Comparison of ENCODE assay signal across 12 mouse cellular contexts in genomic region chr14:16605480-16605879, GRCm38 (mm10).
DNase-seq lines count a peak whose midpoint lies in the region; ATAC-seq and TF ChIP-seq lines count a peak whose summit lies in the region.
"Had no signal": no experiment of that assay in that cellular context is flagged by ENCODE, and none has a peak within 500 bp of the region (broad histone marks: within the 10 kb centered on the region; RNA-seq: fewer than 3 reads in every experiment).

No protein-coding gene starts in this region.

- TF ChIP-seq CTCF in kidney, postnatal 0 days (IDR thresholded peaks at IDR 0.05; ENCODE audit: low read depth), result 0 out of 2 replicates have a peak, but pooled peaks have one; percentile 24
- TF ChIP-seq CTCF in brain, embryonic 14.5 days (IDR thresholded peaks at IDR 0.05; ENCODE audit: borderline replicate concordance, extremely low read depth, insufficient read depth, insufficient read length), result 0 out of 2 replicates have a peak, but pooled peaks have one; percentile 20

- H3K36me3 ChIP-seq in kidney, postnatal 0 days (ENCODE audit: insufficient read depth, low read length), result no peaks in the 10 kb centered on the region
- H3K36me3 ChIP-seq in kidney, embryonic 15.5 days, result no peaks in the 10 kb centered on the region
- H3K36me3 ChIP-seq: limb, embryonic 12.5 days had no signal

- H3K27me3 ChIP-seq in kidney, postnatal 0 days (ENCODE audit: insufficient read depth, low read length), result no peaks in the 10 kb centered on the region
- H3K27me3 ChIP-seq in kidney, embryonic 15.5 days, result no peaks in the 10 kb centered on the region
- H3K27me3 ChIP-seq: limb, embryonic 12.5 days had no signal

- H3K4me3 ChIP-seq in kidney, postnatal 0 days (replicated peaks; ENCODE audit: low read depth, low read length), result no peak overlapping the region
- H3K4me3 ChIP-seq in kidney, embryonic 15.5 days (replicated peaks), result no peak overlapping the region
- H3K4me3 ChIP-seq: limb, embryonic 12.5 days had no signal

- H3K9ac ChIP-seq in kidney, postnatal 0 days (ENCODE audit: low read depth, low read length), result no peak overlapping the region
- no peak overlapping the region for H3K9ac ChIP-seq in kidney, embryonic 15.5 days
- H3K9ac ChIP-seq: limb, embryonic 12.5 days had no signal

- DNase-seq in kidney, postnatal 0 days (ENCODE audit: low spot score), result no peak
- peak; percentile 4 for DNase-seq in ES-CJ7 (ENCODE audit: low read depth, low spot score)
- DNase-seq in brain, embryonic 14.5 days (ENCODE audit: low read depth), result peak; percentile 35
- peak; percentile 48 for DNase-seq in embryo, embryonic 11 days
- DNase-seq in ovary, postnatal 36 days (ENCODE audit: low spot score), result no peak
- DNase-seq in kidney, adult 9 months, result no peak
- no peak for DNase-seq in right cerebral cortex, postnatal 14 days
- DNase-seq: kidney, adult 11 months; thymus, postnatal 4 days had no signal

- H3K4me2 ChIP-seq in kidney, postnatal 0 days (ENCODE audit: low read length), result no peak overlapping the region
- no peak overlapping the region for H3K4me2 ChIP-seq in kidney, embryonic 15.5 days
- H3K4me2 ChIP-seq: limb, embryonic 12.5 days had no signal

- H3K4me1 ChIP-seq in kidney, postnatal 0 days (replicated peaks; ENCODE audit: insufficient read depth, low read length), result no peaks in the 10 kb centered on the region
- peaks cover 25% of the 10 kb centered on the region for H3K4me1 ChIP-seq in kidney, embryonic 15.5 days

- ATAC-seq in kidney, postnatal 0 days (replicated peaks; ENCODE audit: low FRiP score, low read depth), result no peak
- ATAC-seq in kidney, embryonic 15.5 days (replicated peaks; ENCODE audit: low FRiP score), result no peak

- no peaks in the 10 kb centered on the region for H3K9me3 ChIP-seq in kidney, postnatal 0 days (replicated peaks; ENCODE audit: low read length)
- no peaks in the 10 kb centered on the region for H3K9me3 ChIP-seq in kidney, embryonic 15.5 days (replicated peaks)
- H3K9me3 ChIP-seq: limb, embryonic 12.5 days had no signal

- no peak for TF ChIP-seq POLR2A in brain, embryonic 14.5 days (IDR thresholded peaks at IDR 0.05; ENCODE audit: borderline replicate concordance, extremely low read depth, insufficient read depth, insufficient read length, poor library complexity, severe bottlenecking)

- no peak overlapping the region for H3K27ac ChIP-seq in kidney, postnatal 0 days
- H3K27ac ChIP-seq in kidney, embryonic 15.5 days, result no peak overlapping the region
- H3K27ac ChIP-seq: limb, embryonic 12.5 days; macrophage had no signal

Comparison
In these comparisons a context has a peak if more than half of its experiments do, and no peak if none do; other contexts are left out.
1. DNase-seq: peak in ES-CJ7 (single experiment), brain, embryonic 14.5 days (single experiment) and embryo, embryonic 11 days (single experiment); none in kidney, postnatal 0 days (single experiment), ovary, postnatal 36 days (single experiment), kidney, adult 9 months (single experiment) and right cerebral cortex, postnatal 14 days (single experiment).